Comparison of ENCODE assay signal across 12 mouse cellular contexts in the genomic region with DNA sequence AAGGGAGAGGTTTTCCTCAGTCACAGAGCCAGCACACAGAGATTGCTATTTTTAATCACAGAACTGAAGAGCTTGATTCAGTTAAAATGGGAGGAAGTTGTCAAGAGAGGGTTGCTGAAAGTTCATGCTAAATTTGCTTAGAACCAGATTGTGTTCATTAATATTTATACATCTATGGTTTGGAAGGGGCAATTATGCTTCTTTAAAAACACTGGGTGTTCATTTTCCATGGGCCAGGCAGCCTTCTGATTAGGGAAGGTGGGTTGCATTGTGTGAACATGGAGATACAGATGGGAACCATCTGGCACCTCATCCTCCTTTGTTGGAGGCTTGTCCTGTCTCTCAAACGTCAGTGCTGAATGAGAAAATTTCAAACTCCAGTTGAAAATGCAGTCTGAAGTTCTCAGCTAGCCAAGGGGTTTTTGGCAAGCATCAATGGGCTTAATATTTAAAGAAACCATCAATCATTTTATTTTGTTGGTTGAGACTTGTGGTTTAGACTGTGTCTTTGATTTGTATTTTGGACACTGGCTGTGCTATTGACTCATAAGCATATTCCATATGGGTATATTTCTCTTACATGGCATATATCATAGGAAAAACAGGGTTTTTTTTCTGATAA.
DNase-seq lines count a peak whose midpoint lies in the region; ATAC-seq and TF ChIP-seq lines count a peak whose summit lies in the region.
"Had no signal": no experiment of that assay in that cellular context is flagged by ENCODE, and none has a peak within 500 bp of the region (broad histone marks: within the 10 kb centered on the region; RNA-seq: fewer than 3 reads in every experiment).

No protein-coding gene starts in this region.

- no peak overlapping the region for H3K4me2 ChIP-seq in lung, postnatal 0 days (replicated peaks; ENCODE audit: low read depth, low read length)
- H3K4me2 ChIP-seq: limb, embryonic 15.5 days had no signal

- H3K4me1 ChIP-seq in lung, postnatal 0 days (ENCODE audit: insufficient read depth, low read depth, low read length) = no peaks in the 10 kb centered on the region
- H3K4me1 ChIP-seq: limb, embryonic 15.5 days had no signal

- 28% methylated on average over 1 of the region's 1 CpGs for WGBS in lung, postnatal 0 days

- H3K27ac ChIP-seq in lung, postnatal 0 days (ENCODE audit: low read length) = no peak overlapping the region
- H3K27ac ChIP-seq: kidney, postnatal 0 days; limb, embryonic 15.5 days had no signal

- ATAC-seq in lung, postnatal 0 days = no peak

- no peaks in the 10 kb centered on the region for H3K9me3 ChIP-seq in lung, postnatal 0 days (ENCODE audit: low read length)
- H3K9me3 ChIP-seq: limb, embryonic 15.5 days had no signal

- H3K27me3 ChIP-seq in lung, postnatal 0 days (replicated peaks; ENCODE audit: insufficient read depth, low read length) = no peaks in the 10 kb centered on the region
- H3K27me3 ChIP-seq: limb, embryonic 15.5 days had no signal

- no peak overlapping the region for H3K4me3 ChIP-seq in lung, postnatal 0 days (ENCODE audit: low read depth, low read length)
- H3K4me3 ChIP-seq: limb, embryonic 15.5 days had no signal

- no peak for TF ChIP-seq EP300 in lung, postnatal 0 days (IDR thresholded peaks at IDR 0.05)

- TF ChIP-seq CTCF in brain, embryonic 14.5 days (IDR thresholded peaks at IDR 0.05; ENCODE audit: borderline replicate concordance, extremely low read depth, insufficient read depth, insufficient read length) = no peak
- no peak for TF ChIP-seq CTCF in lung, postnatal 0 days (IDR thresholded peaks at IDR 0.05)

- no peaks in the 10 kb centered on the region for H3K36me3 ChIP-seq in lung, postnatal 0 days (ENCODE audit: insufficient read depth, low read length)
- H3K36me3 ChIP-seq: limb, embryonic 15.5 days had no signal

- DNase-seq in left cerebral cortex, postnatal 4 days = peak; percentile 20
- DNase-seq in left cerebral cortex, adult 18-20 months (ENCODE audit: low spot score in 2 of 2) = no peak
- DNase-seq in NIH3T3 (ENCODE audit: low read depth) = peak; percentile 56
- peak; percentile 91 for DNase-seq in brain, embryonic 14.5 days (ENCODE audit: low read depth)
- DNase-seq in layer of hippocampus, adult 11-12 months (ENCODE audit: low spot score) = peak; percentile 64
- DNase-seq in urinary bladder, postnatal 4 days (ENCODE audit: low spot score in 2 of 2) = no peak
- no peak for DNase-seq in lung, postnatal 0 days (ENCODE audit: low spot score)
- DNase-seq: adrenal gland, adult 8-10 months; gastrocnemius, postnatal 36 days; lung, postnatal 14 days had no signal

- no peak for TF ChIP-seq POLR2A in brain, embryonic 14.5 days (IDR thresholded peaks at IDR 0.05; ENCODE audit: borderline replicate concordance, extremely low read depth, insufficient read depth, insufficient read length, poor library complexity, severe bottlenecking)

- intact Hi-C loops in left cerebral cortex, postnatal 4 days (cut with DNase I) = no loop called here

- H3K9ac ChIP-seq in lung, postnatal 0 days (replicated peaks; ENCODE audit: low read depth) = no peak overlapping the region
- H3K9ac ChIP-seq: limb, embryonic 15.5 days had no signal

Comparison
In these comparisons a context has a peak if more than half of its experiments do, and no peak if none do; other contexts are left out.
1. DNase-seq: peak in left cerebral cortex, postnatal 4 days (single experiment), NIH3T3 (single experiment), brain, embryonic 14.5 days (single experiment) and layer of hippocampus, adult 11-12 months (single experiment); none in left cerebral cortex, adult 18-20 months (0 of 2), urinary bladder, postnatal 4 days (0 of 2) and lung, postnatal 0 days (single experiment).